Mouse (Mus musculus) stomach, embryonic 16.5 days (tissue): ENCODE measurements around the gene Rrp15. TPM values are rescaled to one million over a fixed set of nuclear protein-coding genes. Genes with fewer than 3 reads are reported as not detected.
"Not testable (repeated sequence)": the region's sequence is repeated elsewhere in the genome, so short reads cannot be mapped to it uniquely, and the experiment has no call there.

ENCODE experiments used
- ATAC-seq: fragments of 200-750 bp; cut with Nextera tagmentation; 2 replicates; pipeline ENCODE4 v1.8.0; 2017; ENCODE audit warnings: moderate number of reproducible peaks, moderate TSS enrichment; ENCODE audit not compliant: insufficient read depth, low FRiP score
- H3K27ac ChIP-seq: fragments of 300-500 bp; sonication (generic); 2 replicates; pipeline ENCODE4 v1.5.1; 2014; ENCODE audit warnings: low read length
- H3K27me3 ChIP-seq: fragments of 300-500 bp; sonication (generic); 2 replicates; pipeline ENCODE4 v1.6.1; 2014; ENCODE audit warnings: low read length, control low read depth, mixed read lengths; ENCODE audit not compliant: control insufficient read depth, insufficient read depth
- H3K36me3 ChIP-seq: fragments of 300-500 bp; sonication (generic); 2 replicates; pipeline ENCODE4 v1.6.1; 2014; ENCODE audit warnings: low read length; ENCODE audit not compliant: control insufficient read depth, insufficient read depth
- H3K4me1 ChIP-seq: fragments of 300-500 bp; sonication (generic); 2 replicates; pipeline ENCODE4 v1.6.1; 2014; ENCODE audit warnings: low read length, control low read depth, mixed read lengths; ENCODE audit not compliant: control insufficient read depth, insufficient read depth
- H3K4me2 ChIP-seq: fragments of 300-500 bp; sonication (generic); 2 replicates; pipeline ENCODE4 v1.6.1; 2014; ENCODE audit warnings: low read depth, low read length, mixed read lengths
- H3K4me3 ChIP-seq: fragments of 300-500 bp; sonication (generic); replicated peaks from 2 replicates; pipeline ENCODE4 v1.5.1; 2014; ENCODE audit warnings: mild to moderate bottlenecking, low read length
- H3K9ac ChIP-seq: fragments of 300-500 bp; sonication (generic); 2 replicates; pipeline ENCODE4 v1.6.1; 2014; ENCODE audit warnings: low read length
- H3K9me3 ChIP-seq: fragments of 300-500 bp; sonication (generic); replicated peaks from 2 replicates; pipeline ENCODE4 v1.6.1; 2016; ENCODE audit warnings: low read length, control low read depth; ENCODE audit not compliant: control insufficient read depth
- WGBS: fragments of 180-500 bp; shearing (Covaris S2); extraction: QIAGEN DNeasy Blood & Tissue Kit; methylation state at CpG from one replicate; pipeline ENCODE4 v1.1.7; 2014; 5-methylcytosine and 5-hydroxymethylcytosine counted together
- polyA plus RNA-seq: library from polyadenylated mRNA; unstranded; fragments of >200 nt; fragmentation: Nextera tagmentation; extraction: Ambion mirVana; gene quantifications from 2 replicates; pipeline ENCODE4 v1.2.1, GENCODE M21; 2015

Gene Rrp15
- polyA plus RNA-seq, 1 experiment from 2014 or later: 53.7 TPM

DNA sequence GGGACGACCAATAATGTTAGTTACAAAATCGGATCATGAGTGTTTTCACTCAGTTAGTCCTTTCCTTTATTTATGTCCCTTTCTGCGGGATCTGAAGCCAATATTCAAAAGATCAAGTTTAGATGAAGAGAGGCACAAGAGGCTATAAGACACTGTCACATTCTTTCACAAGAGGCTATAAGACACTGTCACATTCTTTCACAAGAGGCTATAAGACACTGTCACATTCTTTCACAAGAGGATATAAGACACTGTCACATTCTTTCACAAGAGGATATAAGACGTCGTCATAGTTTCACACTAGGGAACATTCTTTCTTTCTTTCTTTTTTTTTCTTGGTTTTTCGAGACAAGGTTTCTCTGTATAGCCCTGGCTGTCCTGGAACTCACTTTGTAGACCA, 14.3 kb upstream of the Rrp15 start:
- WGBS: 70% methylated on average over 6 of the region's 6 CpGs
- not testable (repeated sequence) for H3K36me3 ChIP-seq

DNA sequence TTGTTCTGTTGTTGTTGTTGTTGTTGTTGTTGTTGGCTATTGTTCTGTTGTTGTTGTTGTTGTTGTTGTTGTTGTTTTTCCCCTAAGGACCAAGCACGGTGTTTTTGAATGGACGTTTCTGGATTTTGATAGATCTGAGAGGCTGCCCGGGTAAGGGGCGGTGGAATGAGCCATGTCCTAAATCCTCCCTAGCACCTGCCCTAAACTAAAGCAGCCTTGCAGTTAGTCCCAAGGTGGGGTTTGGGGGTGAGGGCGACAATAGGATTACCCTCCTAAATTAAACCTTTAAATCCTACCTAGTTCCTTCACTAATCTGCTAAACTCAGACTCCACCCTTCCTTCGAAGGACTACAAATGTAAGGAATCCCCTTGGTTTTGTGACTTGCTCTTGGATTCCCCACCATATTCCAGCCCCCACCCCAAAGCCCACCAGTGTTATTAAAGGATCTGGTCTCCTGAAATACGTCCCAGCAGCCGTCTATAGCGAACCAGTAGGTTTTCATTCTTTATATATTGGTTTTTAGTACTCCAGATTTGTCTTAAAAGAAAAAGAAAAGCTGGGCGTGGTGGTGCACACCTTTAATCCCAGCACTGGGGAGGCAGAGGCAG, 621 bp upstream of the Rrp15 start:
- ATAC-seq: peak; percentile 42; the same call in 1 of the 2 replicates
- Histone ChIP-seq H3K4me2 (peak overlapping the region; percentile 82), H3K27ac (peak overlapping the region; percentile 82), H3K27me3 (no peaks in the 10 kb centered on the region), H3K9ac (peak overlapping the region; percentile 89), H3K4me3 (peak overlapping the region; percentile 86), H3K9me3 (no peaks in the 10 kb centered on the region), H3K4me1 (peaks cover 16% of the 10 kb centered on the region), H3K36me3 (no peaks in the 10 kb centered on the region)
- 36% methylated on average over 10 of the region's 10 CpGs for WGBS

More for the DNA sequence above, 14.3 kb upstream of the Rrp15 start:
- not testable (repeated sequence) for H3K4me3 ChIP-seq, ATAC-seq, H3K27me3 ChIP-seq, H3K4me1 ChIP-seq, H3K9ac ChIP-seq, H3K9me3 ChIP-seq, H3K4me2 ChIP-seq, H3K27ac ChIP-seq

DNA sequence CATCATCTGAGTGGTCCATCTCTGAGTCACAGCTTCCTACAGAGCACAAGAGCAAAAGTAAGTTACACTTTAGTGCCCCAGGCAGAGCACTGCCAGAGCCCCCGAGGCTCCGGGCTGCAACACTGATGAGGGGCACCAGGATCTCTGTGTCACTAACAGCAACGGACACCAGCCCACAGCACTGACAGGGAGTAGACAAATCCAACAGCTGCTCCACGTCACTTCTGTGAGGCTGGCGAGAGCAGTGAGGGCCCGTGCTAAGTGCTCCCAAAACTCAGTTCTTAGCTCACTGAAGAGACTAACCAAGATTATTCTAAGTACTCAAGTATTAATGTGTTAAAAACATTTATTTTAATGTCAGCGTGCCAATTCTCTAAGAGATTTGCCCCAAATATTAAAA, 9.3 kb downstream of the Rrp15 start:
- Histone ChIP-seq H3K27ac (no peak overlapping the region), H3K4me3 (no peak overlapping the region), H3K4me1 (no peaks in the 10 kb centered on the region), H3K36me3 (peaks cover 4% of the 10 kb centered on the region; the same call in 1 of the 2 replicates), H3K9ac (no peak overlapping the region), H3K27me3 (no peaks in the 10 kb centered on the region), H3K9me3 (no peaks in the 10 kb centered on the region), H3K4me2 (no peak overlapping the region)
- WGBS: 59% methylated on average over 7 of the region's 7 CpGs
- ATAC-seq: no peak

DNA sequence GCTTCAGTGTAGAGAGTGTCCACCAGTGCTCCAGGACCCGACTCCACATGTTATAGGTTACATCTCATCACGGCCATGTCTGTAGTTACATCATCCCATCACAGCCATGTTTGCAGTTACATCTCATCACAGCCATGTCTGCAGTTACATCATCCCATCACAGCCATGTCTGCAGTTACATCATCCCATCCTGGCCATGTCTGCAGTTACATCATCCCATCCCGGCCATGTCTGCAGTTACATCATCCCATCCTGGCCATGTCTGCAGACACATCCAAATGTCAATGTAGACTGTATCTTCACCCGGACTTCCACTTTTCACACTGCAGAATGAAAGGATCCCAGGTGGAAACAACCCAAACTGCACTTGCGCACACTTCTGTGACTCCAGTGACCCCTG, 13.6 kb downstream of the Rrp15 start:
- H3K36me3 ChIP-seq: peaks cover 4% of the 10 kb centered on the region; the same call in 1 of the 2 replicates

DNA sequence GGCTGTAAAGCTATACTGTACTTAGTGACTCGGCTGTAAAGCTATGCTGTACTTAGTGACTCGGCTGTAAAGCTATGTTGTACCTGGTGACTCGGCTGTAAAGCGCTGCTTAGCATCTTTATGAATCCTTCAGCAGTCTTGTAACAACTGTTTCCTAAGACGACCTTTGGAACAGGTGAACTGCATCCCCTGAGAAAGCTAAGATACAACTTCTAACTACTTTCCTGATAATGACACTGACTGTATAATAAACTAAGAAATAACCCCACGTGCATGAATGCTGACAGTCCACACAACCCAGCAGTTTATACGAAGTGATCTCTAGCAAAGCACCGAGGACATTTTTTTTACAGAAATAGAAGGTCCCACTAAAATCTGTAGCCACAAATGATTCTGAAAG, 16.1 kb downstream of the Rrp15 start:
- H3K4me1 ChIP-seq: no peaks in the 10 kb centered on the region

More for the DNA sequence above, 13.6 kb downstream of the Rrp15 start:
- no peak for ATAC-seq
- no peaks in the 10 kb centered on the region for H3K4me1 ChIP-seq
- no peak overlapping the region for H3K4me2 ChIP-seq
- no peak overlapping the region for H3K9ac ChIP-seq
- 93% methylated on average over 5 of the region's 5 CpGs for WGBS
- H3K27ac ChIP-seq: no peak overlapping the region
- H3K27me3 ChIP-seq: no peaks in the 10 kb centered on the region
- no peaks in the 10 kb centered on the region for H3K9me3 ChIP-seq
- H3K4me3 ChIP-seq: no peak overlapping the region

DNA sequence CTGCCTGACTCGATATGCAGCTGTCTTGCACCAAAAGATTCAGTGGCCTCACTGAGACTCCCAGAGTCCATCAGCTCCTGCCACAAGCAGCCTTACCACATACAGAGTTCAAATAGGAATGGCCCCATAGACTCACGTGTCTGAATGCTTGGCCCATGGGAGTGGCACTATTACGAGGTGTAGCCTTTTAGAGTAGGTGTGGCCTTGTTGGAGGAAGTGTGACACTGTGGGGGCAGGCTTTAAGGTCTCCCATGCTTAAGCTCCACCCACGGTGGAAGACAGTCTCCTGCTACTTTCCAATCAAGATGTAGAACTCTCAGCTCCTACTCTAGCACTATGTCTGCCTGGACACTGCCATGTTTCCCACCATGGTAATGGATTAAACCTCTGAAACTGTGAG, 20.4 kb downstream of the Rrp15 start:
- no peak overlapping the region for H3K4me2 ChIP-seq
- WGBS: 67% methylated on average over 4 of the region's 4 CpGs

More for the DNA sequence above, 16.1 kb downstream of the Rrp15 start:
- WGBS: 92% methylated on average over 8 of the region's 8 CpGs
- no peak for ATAC-seq
- Histone ChIP-seq H3K27me3 (no peaks in the 10 kb centered on the region), H3K9me3 (no peaks in the 10 kb centered on the region), H3K4me2 (no peak overlapping the region), H3K9ac (no peak overlapping the region), H3K36me3 (peaks cover 4% of the 10 kb centered on the region; the same call in 1 of the 2 replicates), H3K27ac (no peak overlapping the region), H3K4me3 (no peak overlapping the region)

DNA sequence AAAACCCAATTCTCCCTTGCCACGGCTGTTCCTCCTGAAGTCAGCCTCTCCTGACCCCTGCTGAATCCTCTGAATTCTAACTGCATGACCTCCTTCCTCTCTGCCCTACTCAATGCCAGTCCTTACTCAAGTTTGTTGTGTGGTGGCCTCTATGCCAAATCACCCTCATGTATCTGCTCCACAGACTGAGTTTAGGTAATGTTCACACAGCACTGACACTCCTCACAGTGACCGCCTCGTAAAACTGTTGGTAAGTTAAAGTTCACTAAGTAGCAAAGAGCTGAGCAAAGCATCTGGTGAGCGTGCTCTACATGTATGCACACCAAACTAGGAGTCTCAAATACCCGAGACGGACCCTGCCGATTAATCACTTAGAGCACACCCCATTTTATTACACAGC, 23.0 kb downstream of the Rrp15 start:
- Histone ChIP-seq H3K36me3 (no peaks in the 10 kb centered on the region; the same call in 1 of the 2 replicates), H3K4me2 (no peak overlapping the region), H3K4me3 (no peak overlapping the region), H3K9me3 (no peaks in the 10 kb centered on the region), H3K27ac (no peak overlapping the region), H3K4me1 (no peaks in the 10 kb centered on the region), H3K27me3 (no peaks in the 10 kb centered on the region), H3K9ac (no peak overlapping the region)
- WGBS: 78% methylated on average over 7 of the region's 7 CpGs
- ATAC-seq: no peak

More for the DNA sequence above, 20.4 kb downstream of the Rrp15 start:
- no peaks in the 10 kb centered on the region for H3K36me3 ChIP-seq
- H3K27me3 ChIP-seq: no peaks in the 10 kb centered on the region
- no peak overlapping the region for H3K9ac ChIP-seq
- no peak overlapping the region for H3K27ac ChIP-seq
- ATAC-seq: no peak
- H3K4me3 ChIP-seq: no peak overlapping the region
- no peaks in the 10 kb centered on the region for H3K4me1 ChIP-seq
- no peaks in the 10 kb centered on the region for H3K9me3 ChIP-seq

GRCm38 (mm10) chr1:186722299-186722698, 26.9 kb downstream of the Rrp15 start:
- 85% methylated on average over 9 of the region's 9 CpGs for WGBS
- no peak for ATAC-seq
- H3K36me3 ChIP-seq: peaks cover 4% of the 10 kb centered on the region; the same call in 1 of the 2 replicates
- no peaks in the 10 kb centered on the region for H3K4me1 ChIP-seq
- H3K4me2 ChIP-seq: no peak overlapping the region
- H3K9me3 ChIP-seq: no peaks in the 10 kb centered on the region
- no peak overlapping the region for H3K9ac ChIP-seq
- H3K27me3 ChIP-seq: no peaks in the 10 kb centered on the region
- H3K27ac ChIP-seq: no peak overlapping the region
- H3K4me3 ChIP-seq: no peak overlapping the region

- H3K9me3 ChIP-seq: no peaks in the 10 kb centered on the region
- H3K4me2 ChIP-seq: no peak overlapping the region
- H3K27ac ChIP-seq: no peak overlapping the region
- 30% methylated on average over 12 of the region's 12 CpGs for whole genome bisulfite sequencing
- peaks cover 4% of the 10 kb centered on the region; the same call in 1 of the 2 replicates for H3K36me3 ChIP-seq
- no peak overlapping the region for H3K9ac ChIP-seq
- H3K27me3 ChIP-seq: no peaks in the 10 kb centered on the region
- no peaks in the 10 kb centered on the region for H3K4me1 ChIP-seq
- ATAC-seq: peak; percentile 47; the same call in 1 of the 2 replicates
- no peak overlapping the region for H3K4me3 ChIP-seq
Measured at GRCm38 (mm10) chr1:186721846-186722245, 27.3 kb downstream of the Rrp15 start.
